Mouse (Mus musculus) forelimb bud, embryonic 11.5 days (tissue): ENCODE measurements at regions not wholly inside any gene's neighbourhood (a gene's known extent, or its start where the extent isn't known, plus 50 kb on each side); places are given as distances from the start of the nearest gene placed in this dataset.
"Not testable (repeated sequence)": the region's sequence is repeated elsewhere in the genome, so short reads cannot be mapped to it uniquely, and the experiment has no call there.

Source experiments
- DNase-seq: peaks from one replicate; pipeline ENCODE4 v3.0.0-alpha.2; 2012; ENCODE audit warnings: low read depth, low spot score

DNA sequence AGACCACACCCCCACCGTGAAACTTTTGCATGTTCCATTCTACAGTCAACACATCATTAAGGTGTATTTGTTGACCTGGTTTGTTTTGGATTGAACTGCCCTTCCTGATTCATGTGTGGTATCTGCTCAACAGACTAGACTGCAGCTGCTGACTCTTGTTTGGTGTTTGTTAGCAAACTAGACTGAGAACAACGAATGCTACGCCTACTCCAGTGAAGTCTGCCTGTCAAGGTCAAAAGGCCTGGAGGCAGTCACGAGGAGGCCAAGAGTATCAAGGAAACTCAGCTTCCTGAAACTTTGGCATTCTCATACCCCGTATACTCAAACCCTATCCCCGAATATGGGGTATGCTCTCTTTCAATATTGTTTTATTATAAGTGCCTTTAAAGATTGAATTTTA, 194.2 kb upstream of the Spin1 start:
- DNase-seq = not testable (repeated sequence)

DNA sequence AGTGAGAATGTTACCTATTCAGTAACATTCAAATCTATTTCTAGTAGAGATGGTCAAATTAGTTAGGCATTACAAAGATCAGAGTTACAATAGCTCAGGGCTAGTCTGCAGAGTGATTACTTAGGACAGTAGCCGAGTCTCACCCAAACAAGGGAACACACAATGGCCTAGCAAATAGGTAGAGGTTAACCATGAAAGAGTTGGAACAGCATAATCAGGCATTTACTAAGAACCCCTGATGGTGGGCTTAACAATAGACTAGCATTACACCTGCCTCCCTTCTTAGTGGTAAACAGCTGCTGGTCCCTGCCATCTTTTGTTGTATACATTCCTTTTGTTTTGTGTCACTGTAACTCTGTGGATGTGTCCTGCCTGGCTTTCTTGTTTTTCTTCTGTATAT, 193.8 kb upstream of the Spin1 start:
- no peak for DNase-seq

DNA sequence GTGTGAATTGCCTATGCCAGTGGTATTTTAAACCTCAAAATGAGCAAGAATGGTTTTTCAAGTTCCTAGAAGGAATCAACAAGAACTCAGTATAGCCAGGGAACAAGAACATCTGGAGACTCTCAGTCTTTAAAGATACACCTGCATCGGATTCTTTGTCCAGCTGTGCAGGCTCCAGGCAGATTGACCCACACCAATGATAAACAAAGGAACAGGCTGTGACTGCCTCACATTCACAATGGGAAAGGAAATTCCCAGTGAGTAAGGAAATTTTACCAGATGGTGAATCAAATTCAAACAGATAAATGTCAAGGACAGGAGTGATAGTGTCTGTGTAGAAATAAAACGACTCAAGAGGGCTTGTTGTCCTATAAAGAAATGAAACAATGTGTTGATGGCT, 187.9 kb upstream of the Spin1 start:
- DNase-seq = not testable (repeated sequence)

DNA sequence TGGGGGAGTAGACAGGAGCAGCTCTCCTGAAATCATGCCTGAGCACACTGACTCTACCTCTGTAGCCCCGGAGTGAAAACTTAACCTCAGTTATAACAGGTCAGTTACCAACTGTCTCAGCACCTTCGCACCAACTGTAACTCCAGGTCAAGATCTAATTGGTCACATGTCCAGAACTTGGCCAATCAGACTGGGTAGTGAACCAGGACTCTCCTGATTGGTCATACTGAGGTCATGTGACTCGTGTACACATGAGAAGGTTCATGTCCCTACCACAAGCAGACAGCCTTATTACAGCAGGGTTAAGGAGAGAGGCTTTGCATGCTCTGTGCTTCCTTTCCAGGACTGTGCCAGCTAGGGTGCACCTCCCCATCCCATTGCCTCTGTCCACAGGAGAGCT, 166.7 kb upstream of the Spin1 start:
- not testable (repeated sequence) for DNase-seq

DNA sequence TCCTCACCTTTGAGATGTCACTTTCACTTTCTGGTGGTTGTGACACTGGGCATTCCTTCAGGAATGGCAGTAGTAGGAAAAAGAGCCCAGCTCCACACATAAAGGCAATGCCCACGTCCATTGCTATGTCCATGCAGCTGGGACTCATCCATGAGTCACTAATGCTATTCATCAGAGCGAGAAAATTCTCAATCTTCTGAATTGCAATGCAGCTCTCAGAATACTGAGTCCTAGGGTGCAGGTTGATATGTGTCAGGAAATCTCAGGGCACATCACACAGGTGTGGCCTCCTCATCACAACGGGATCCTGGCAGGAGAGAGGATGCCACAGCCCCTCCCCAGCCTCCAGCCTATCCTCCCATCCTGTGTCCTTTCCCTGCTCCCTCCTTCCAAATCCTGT, 158.1 kb upstream of the Spin1 start:
- DNase-seq = no peak

DNA sequence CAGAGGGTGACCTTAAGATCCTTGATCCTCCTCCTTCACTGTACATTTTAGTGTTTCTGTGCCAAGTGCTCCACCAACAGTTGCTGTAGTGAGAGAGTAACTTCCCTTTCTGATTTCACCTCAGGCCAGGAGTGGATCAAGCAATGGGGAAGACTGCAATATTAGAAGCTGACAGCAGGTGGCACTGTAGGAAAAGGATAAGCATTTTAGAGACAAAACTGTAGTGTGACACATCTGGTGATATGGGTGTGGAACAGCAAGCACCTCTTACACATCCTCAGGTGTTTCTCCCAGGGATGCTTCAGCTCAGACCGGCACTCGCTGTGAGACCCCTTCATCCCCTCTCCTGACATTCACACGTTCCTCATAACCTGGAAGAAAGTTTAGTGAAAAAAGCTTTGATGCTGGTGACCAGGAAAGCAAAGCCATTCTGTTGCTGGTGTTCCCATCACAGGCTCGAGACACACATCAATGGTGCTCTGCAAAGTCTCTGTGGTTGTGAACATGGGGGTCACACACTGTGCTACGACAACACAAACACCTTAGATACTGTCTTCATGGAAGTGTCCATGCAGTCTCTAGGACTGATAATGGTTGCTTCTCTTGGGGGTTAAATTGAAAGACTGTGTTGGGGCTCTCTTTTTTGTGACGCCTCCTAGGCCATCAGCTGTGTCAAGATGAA, 151.0 kb upstream of the Spin1 start:
- DNase-seq = peak; percentile 78

DNA sequence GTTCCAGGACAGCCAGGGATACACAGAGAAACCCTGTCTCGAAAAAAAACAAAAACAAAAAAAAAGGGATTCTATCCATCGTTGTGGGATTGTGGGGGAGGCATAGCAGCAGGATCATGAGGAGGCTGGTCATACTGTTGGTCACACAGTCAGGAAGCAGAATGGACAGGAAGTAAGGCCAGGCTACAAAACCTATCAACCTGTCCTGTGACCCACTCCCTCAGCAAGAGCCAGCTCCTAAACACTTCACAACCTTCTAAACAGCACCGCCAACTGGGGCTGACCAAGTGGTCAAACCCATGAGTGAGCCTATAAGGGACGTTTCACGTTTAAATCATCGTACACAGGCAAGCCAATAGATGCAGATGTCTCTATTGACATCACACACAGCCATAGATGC, 146.0 kb upstream of the Spin1 start:
- DNase-seq = no peak

DNA sequence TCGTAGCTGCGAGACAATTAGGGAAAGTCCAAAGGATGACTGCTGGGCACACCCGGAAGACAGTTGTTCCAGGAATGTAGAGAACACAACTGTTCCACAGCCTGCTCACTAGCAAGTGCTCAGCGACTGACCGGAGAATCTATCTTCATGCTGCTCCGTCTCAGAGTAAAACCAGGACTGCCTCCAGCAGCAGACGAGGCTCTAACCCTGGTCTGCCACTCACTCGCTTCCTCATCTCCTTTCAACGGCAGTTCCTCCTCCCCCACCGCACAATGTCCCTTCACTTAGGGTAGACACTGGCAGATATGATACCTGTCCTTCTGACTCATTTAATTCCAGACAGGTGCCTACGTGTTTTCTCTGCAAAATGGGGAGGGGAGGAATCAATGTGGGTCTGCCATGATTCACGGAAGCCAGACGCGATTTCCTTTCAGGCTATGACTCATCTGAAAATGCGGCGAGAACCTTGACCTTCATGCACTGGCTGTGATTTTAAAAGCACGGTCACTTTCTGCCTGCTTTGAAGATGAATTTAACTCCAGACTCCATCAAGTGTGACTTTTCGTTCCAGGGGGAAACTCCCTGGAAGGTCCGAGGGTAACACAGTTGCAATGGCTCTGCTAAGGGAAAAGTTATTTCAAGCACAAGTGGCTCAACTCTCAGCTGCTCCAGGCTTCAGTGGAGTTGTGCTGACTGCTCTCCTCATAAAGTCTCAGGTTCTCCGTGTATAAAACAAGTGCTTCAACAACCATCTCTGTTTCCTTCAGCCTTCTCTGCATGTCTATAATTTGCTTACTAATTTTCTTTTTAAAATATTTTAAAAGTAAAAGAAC, 142.4 kb upstream of the Spin1 start:
- DNase-seq = no peak

DNA sequence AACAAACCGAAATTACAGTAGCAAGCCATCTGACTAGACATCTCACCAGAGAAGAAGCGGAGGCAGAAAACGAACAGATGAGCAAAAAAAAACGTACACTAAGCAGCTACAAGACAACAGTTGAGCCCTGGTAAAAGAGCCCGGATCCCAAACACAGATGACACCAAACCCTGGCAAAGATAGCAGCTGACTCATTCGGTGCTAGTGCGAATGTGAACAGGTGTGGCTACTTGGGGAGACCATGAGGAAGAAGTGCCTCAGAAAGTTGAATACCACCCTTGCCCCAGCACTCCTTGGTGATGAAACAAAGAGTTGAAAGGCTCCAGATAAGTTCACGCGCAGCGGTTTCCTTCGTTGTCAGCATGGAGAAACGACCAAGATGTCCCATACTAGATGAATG, 139.8 kb upstream of the Spin1 start:
- no peak for DNase-seq

DNA sequence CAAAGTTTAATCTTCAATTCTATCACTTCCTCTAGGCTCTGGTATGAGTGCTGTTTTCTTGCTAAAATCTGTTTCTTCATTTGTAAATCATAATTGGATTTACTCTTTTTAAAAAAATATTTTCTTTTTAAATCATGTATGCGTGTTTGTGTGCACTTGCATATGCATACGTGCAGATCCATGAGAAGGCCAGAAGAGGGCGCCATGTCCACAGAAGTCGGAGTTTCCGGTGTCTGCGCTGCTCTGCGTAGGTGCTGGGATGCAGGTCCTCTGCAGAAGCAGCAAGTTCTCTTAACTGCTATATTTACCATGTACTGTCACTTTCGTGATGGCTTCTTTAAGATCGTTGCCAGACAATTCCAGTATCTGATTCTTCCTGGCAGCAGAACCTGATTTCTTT, 136.6 kb upstream of the Spin1 start:
- peak; percentile 27 for DNase-seq

DNA sequence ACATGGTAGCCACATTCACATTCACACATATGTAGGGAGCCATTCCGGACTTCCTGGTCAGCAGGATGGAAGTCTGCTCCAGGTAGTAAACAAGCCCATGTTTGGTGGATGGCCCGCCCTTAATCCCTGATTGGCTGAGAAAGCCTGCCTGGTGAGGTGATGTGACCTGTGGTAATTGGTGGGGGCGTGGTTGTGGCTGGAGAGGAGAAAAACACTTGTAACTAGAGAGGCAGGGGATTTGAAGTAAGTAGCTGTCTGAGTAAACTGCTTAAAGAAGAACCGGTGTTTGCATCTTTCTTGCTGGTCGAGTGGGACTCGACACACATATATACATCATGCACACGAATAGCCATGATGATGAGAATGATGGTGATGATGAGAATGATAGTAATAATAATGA, 135.6 kb upstream of the Spin1 start:
- not testable (repeated sequence) for DNase-seq

DNA sequence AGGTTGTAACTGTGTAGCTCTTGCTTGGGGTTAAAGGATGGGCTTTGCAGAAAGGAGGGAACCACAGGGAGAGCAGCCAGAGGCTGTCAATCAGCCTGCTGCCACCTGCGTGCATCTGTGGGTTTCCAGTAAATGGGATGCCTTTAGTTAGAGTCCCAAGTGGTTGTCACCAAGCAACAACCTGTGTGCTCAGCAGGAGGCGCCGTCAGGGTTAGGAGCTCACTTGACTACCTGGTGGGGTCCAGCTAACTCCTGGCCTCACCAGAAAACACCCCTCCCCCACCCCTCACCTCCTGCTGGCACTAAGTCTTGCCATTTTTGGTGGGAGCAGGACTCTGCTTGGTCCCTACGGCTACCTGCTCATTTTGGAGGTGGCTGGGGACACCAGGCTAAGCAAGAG, 135.0 kb upstream of the Spin1 start:
- DNase-seq = no peak

DNA sequence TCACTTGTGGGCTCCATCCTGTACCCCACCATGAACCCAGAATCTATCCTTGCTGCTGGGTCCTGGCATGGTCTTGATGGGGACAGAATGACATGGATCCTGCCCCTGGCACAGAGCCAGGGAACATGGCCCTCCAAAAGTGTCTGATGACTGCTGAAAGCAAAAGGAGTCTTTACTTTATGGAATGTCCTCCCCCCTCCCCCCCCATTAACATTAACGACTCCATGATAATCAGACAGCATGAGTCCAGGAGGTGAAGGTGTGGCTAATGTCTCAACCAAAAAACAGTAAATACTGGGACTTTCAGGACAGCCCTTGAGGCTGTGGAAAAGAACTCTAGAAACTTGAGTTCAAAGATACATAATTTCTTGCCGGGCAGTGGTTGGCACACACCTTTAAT, 133.9 kb upstream of the Spin1 start:
- DNase-seq = no peak

DNA sequence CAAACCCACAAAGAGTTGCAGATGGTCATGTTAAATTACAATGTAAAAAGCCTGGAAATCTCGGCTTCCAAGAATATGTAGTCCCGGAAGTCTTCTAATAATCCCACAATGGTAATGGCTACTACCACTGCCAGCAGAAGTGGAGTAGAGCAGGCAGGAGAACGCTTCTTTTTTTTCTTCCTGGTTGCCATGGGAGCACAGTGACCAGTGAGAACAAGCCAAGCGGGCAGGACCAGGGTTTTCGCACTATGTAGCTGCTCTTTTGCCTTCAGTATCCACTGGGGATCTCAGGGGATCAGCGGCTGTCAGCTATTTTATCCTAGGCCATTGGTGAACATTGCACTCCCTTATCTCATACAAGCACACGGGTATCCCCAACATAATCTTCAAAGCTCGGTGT, 127.3 kb upstream of the Spin1 start:
- no peak for DNase-seq

DNA sequence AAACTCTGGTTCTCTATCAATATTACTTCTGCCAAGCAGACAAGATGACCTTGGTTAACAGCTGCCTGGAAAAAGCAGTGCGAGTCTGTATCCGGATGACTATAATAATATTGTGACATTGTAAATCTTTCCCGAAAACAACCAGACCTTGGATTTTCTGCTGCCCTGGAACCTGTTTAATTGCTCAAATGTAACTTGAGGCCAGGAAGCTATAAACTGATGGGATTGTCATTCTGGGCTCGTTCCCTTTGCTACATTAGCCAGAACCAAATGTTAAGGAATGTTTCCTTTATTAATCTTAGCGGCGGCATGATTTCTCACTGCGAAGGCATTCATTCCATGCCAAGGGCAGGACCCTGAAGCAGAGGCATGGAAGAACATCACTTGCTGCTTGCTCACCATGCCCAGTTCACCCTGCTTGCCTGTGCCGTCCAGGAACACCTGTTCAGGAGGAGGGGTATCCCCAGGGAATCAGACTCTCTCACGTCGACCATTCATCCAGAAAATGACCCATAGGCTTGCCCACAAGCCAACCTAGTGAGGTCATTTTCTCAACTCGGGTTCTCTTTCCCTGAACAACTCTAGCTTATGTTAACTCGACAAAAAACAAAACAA, 125.3 kb upstream of the Spin1 start:
- DNase-seq = peak; percentile 63

DNA sequence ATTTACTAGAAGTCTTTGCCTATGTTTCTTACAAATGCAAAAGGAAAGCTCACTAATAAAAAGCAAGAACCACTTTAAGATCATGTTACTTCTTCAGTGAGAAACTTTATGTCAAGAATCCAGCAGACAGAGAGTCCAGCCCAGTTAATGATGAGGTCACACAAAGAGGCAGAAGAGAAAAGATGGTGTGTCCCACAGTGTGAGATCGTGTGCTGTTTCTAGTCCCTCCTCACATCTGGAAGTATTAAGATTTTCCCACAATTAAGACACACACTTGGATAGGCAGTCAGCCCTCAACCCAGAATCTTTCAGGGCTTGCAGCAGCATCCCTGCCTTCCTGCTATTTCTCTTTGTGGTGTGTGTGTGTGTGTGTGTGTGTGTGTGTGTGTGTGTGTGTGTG, 118.7 kb upstream of the Spin1 start:
- no peak for DNase-seq

DNA sequence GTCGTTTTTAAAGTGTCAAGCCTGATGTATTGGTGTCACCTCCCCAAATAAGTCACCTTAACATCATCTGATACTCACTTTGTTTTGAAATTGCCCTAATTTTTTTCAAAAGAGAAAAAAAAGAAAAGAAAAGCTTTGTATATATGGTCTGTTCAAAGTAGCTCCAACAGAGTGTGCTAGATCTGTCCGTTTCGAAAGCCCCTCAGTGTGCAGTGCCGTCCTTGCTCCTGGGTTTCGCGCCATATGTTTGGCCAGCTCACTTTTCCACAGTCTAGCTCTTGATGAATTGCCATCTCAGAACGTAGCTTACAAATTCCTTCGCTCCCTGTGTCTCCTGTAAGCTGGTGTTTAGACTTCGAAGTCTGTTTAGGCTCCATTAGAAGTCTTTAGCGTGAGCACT, 117.7 kb upstream of the Spin1 start:
- no peak for DNase-seq

DNA sequence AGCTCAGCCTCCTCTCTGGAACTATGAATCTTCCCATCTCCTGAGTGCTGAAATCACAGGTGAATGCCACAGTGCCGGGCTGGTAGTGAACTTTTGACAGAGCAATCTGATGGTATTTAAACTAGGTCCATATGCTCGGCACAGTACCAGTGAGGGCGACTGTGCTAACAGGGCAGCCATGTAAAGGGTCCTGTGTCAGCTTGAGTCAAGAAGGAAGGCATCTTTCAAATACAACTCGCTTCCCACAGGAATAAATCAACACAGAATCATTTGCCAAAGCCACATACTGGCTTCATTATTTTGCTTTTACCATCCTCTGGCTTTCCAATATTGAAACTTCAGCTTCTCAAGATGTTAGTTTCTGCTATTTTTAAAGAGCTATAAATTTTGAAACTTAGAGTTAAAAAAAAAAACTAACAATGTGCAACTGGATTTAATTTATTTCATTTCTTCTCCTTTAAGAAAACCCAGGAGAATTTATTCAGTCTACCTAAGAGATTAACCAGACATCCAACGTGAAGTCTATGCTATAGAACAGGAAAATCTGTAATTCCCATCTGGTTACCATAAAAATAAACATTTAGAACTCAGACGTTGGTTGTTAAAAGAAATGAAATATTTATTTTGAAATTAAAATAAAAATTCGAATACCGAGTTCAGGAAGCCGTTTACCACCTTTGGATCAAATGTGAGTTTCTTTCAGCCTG, 108.8 kb upstream of the Spin1 start:
- peak; percentile 81 for DNase-seq

DNA sequence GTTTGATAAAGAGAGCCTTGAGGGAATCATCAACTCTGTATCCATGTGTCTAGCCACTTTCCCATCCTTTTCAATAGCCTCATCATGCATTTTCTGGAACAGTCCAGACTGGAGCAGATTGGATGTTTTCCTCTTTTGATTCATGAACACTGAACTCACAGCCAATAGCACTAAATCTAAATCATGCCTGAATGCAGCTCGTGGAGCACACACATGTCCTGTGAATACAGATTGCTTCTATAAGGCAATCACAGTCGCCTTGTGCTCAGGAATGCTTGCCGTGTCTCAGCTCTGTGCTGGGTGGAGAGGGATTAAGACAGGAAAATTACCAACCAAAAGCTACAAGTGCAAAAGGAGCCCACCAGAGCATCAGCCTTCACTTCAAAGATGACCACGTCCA, 100.9 kb upstream of the Spin1 start:
- no peak for DNase-seq

DNA sequence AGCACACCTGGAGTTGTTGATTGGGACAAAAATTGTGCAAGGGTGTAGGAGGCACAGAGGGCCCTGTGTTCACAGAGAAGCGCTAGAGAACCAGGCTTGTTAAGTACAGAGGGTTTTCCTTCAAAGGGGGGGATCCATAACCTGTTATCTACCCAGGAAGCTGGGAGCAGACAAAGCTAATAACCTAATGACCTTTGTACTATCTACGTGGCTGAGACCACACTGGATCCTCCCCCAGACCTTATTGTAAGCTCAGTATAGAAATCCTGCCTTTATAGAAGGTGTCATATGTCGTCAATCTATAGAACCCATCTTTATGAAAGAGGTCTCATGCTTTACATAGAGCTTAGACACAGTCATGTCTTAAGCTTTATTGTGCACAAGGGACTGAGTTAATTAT, 95.9 kb upstream of the Spin1 start:
- DNase-seq = no peak

DNA sequence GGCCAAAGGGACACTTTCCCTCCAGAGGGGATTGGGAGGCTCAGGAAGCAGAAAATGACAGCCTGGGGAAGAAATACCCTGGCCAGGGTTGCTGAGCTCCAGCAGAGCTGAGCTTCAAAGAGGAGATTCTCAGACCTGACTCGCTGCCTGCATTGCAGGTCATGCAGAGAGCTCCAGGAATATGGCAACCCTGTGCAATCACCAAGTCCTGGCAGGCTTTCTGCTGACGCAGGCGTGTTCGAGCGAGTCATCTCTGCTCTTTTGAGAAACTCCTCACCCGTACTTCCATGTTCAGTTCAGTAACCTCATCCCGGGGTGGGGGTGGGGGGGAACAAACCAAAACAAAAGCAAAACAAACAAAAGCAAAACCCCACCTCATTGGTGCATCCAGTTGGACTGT, 89.9 kb upstream of the Spin1 start:
- no peak for DNase-seq

DNA sequence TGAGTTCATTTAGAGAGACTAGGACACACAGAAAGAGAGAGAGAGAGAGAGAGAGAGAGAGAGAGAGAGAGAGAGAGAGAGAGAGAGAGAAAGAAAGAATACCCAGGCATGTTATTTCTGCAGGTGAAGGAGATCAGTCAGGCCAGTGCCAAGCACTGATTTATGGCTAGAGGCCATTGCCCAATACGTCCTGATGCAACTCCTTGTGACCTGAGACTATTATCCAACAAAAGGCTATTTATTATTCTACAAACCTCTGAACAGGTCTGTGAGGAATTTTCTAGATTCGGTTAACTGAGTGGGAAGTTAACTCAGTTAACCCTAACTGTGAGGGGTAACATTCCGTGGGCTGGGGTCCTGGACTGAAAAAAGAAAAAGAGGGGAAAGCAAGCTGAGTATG, 84.5 kb upstream of the Spin1 start:
- no peak for DNase-seq
